Mouse (Mus musculus) colon, adult 2 months (tissue): ENCODE results near the gene Elp5. TPM values are rescaled to one million over a fixed set of nuclear protein-coding genes. Genes with fewer than 3 reads are reported as not detected.

Source experiments
- polyA plus RNA-seq: library from polyadenylated mRNA; depleted of rRNA; stranded (reverse); fragments of >200 nt; gene quantifications from 2 replicates; pipeline ENCODE4 v1.2.3, GENCODE M21; 2012; rRNA removed

Elp5 gene
- 38.7 and 48.9 TPM in 2 replicates for polyA plus RNA-seq

DNA sequence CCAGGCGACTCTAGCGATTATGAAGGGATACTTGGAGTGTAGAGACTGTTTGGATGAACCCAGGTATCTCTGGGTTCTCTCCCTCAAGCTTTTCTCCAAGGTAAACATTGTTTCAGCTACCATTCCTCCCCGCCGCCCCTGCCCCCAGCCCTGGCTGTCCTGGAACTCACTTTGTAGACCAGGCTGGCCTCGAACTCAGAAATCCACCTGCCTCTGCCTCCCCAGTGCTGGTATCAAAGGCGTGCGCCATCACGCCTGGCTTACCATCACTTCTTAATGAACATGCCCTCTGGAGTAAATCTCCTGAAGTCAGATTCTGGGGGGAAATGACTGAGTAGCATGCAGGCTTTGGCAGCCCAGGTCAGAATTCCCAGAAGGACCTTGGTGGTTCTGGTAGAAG is at the start of gene Elp5:
Elp5 (minus strand) TSS at position 293 of the 400 bp plus-strand sequence.

DNA sequence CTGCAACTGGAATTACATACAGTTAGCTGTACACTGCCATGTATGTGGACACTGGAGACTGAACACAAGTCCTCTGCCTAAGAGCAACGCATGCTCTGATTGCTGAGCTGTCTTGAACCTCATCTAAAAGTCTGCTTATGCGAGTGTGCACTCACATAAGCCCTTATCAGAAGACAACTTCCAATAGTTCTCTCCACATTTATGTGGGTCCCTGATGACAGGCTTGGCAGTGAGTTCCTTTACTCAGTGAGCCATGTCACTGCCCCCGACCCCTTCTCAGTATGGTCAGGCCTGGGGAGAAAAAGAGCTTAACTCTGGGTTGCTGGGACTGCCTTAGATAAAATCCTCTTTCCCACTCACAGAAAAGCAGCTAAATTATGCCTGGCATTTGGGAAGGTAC is 34.4 kb upstream of the Elp5 start, which contains the start of gene Dlg4:
Dlg4 (plus strand) TSS at position 274 of the 400 bp plus-strand sequence.

DNA sequence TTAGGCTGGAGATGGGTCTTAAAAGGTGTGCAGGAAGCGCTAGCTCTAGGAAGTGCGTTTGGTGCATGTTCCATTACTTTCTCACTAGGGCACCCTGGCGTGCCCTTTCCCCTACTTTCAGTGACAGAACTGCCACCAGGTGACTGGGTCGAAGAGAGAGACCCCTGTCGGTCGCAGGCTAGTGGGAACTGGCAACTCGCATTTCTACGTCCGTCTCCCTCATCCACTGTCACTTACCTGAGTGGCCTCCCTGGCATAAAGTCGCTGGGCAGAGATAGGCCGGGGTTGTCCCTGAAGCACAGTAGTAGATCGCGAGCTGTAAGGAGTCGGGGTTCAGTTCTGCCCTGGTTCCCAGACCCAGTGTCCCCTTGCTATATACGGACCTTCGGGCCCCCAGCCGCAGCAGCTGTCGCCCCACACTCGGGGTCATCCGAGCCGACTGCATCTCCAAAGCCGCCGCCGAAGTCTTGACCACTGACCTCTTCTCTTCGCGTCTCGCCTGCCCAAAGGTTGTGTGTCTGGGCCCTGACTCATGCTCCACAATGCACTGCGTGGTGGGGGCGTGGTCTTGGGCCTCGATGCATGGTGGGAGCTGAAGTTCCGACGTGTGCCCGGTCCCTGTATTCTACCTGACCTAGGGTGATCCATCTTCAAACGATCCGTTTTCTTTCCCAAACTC is 32.7 kb upstream of the Elp5 start, which contains the start of gene Acadvl:
Acadvl (minus strand) TSS at position 532 of the 679 bp plus-strand sequence.

DNA sequence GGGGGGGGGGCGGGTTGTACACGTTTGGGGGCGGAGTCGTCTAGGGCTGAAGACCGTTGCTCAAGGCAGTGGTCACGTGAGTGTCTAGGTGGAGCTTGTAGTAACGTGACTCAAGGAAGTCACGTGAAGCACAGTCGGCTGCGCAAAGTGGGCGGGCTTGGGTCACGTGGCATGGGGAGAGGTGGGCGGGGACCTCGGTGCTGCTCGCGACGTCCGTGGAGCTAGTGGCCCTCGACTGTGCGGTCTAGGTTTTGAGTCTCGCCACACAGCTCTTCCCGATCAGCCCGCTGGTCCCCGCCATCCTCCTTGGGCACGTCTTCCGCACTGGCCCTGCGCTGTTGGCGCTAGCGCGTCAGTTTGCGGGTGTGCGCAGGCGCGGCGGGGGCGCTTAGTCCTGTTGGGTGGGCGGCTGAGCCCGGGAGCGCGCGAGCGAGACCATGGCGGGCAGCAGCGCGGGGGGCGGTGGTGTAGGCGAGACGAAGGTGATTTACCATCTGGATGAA is 18.1 kb upstream of the Elp5 start, which contains the start of gene Dvl2:
Dvl2 (plus strand) TSS at position 200 of the 503 bp plus-strand sequence.

DNA sequence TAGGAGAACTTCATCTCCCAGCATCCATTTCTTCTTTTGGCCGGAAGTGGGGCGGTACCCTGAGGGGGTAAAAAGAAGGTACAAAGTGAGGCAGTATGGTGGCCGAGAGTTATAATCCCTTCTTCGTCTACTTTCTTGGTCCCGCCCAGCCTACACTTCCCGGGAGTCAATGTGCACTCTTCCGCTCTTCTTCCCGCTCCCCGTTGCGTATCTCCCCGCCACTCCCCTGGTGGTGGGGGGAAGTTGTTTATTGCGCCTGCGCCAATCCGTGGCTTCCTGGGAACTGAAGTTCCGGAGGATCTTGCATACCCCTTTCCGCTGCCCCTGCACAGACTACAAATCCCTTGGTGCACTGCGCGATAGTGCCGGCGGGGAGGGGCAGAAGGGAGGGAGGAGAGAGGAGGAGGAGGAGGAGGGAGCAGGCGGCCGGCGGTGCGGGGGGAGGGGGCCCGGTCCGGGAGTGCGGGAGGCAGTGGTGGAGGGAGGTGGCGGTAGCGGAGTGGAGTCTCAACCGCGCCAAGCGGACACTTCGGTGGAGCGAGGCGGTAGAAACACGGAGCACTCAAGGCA is 13.2 kb upstream of the Elp5 start, which contains the start of gene Phf23:
Phf23 (plus strand) TSS at position 387 of the 570 bp plus-strand sequence.

DNA sequence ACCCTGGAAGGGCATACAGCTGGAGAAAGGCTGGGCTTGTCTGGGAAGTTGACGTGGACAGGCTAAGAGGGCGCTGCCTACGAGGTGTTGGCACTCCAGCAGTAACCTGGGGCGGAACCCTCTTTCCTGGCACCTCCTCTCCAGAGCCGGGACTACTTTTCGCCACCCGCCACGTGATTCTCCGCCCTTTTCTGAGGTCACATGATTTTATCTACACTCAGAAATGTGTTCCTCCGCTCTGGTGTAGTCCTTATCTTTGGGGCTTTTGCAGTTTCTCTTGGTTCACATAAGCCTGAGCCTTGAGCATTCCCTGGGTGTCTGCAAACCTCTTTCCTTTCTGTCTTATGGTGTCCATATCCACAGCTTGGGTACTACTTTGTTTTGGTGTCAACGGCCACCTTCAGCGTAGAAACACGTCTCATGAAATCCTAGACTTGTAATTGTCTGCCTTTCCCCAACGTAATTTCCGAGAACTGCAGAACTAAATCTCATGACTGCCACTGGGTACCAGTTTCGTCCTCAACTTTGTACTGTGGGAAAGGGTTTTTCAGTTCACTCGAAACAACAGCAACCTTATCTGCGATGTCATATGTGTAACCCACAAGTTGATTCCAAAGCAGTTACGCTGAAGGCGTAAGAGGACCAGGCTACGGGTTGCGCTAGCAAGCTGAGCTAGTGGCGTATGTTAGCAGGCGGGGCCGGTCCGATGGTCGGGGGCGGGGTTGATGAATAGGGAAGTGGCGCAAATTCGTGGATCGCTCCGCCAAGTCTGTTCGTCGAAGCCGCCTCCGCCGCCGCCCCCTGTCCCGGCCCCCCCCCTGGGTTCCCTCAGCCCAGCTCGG is 8.8 kb upstream of the Elp5 start, which contains the start of gene Gabarap:
Gabarap (plus strand) TSS at position 294 of the 842 bp plus-strand sequence.

DNA sequence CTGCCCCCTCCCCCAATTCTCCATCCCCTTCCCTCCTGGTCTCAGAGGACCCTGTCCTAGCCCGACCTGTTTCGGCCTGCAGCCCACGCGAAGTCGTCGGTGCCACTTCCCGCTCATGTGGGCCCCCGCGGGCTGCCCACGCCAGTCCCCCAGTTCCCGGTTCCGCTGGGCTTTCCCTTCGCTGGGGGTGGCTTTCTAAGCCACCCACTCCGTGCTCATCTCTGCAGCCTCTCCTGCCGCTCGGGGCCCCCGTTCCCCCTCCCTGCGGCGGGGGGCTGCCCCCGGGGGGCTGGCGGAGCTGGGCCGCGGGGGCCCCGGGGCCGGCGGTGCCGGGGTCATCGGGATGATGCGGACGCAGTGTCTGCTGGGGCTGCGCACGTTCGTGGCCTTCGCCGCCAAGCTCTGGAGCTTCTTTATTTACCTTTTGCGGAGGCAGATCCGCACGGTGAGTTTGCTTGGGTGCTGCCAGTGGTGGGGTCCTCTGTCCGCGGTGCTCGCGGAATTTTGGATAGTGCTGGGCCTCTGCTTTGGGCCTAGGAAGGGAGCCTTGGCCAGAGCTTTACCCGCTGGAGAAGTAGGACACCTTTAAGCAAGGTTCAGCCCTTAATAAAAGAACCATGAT is 1.1 kb downstream of the Elp5 start, which contains the start of gene Ctdnep1:
Ctdnep1 (plus strand) TSS at position 16 of the 622 bp plus-strand sequence.

DNA sequence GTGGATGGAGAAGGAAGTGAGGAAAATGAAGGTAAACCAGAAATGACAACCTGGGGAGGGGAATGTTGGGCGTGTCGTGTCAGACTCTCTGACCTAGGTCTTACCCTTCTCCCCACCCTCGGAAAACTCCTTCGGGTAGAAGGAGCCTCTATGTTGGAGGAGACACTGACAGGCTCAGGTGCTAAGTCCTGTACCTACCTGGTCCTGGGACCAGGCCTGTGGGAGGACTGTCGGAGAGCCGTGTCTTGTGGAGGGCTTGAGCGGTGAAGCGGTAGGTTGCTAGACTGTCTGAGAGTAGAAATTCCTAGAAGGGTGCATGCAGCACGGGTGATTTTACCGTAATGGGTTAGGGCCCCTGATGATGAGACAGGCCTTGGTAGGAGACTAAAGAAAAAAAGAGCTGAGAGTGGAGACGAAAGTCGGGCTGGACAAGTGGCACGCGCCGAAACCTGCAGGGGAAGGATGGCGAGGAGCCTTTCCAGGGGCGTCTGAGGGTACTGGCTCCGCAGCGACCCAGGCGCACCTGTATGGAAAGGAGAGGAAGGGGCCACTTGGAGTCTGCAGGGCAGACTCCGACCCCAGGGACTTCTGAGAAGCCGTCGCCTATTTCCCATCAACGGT is 17.6 kb downstream of the Elp5 start, which contains the start of gene Cldn7:
Cldn7 (plus strand) TSS at position 130 of the 621 bp plus-strand sequence.

DNA sequence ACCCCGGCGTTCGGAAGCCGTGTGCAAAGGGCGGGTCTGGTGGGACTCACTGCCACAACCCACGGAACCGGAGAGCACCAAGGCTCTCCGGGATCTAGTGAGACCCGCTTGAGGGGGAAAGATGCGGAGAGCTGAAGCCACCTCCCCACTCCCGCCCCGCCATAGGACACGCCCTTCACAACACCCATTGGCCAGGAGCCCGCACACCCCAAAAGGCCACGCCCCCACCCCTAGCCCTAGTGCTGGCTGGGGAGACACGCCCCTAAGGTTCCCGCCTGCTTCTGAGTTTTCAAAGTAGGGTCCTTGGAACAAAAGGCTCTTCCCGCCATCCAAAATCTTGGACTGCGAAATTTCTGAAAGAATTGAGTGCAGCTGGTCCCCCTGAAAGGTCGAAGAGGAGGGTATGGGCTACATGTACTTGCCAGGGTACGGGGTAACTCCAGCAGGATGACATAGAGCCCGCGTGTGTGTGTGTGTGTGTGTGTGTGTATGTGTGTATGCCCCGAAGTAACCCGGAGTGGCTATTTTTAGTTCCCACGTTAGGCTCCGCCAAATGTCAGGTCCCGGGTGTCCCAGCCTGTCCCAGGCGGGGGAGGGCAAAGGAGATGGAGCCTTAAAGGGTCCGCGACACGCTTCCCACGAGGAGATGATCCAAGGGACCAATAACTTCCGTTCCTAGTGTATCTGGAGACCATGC is 34.1 kb downstream of the Elp5 start, which contains the start of gene Slc2a4:
Slc2a4 (minus strand) TSS at position 123 of the 697 bp plus-strand sequence.

DNA sequence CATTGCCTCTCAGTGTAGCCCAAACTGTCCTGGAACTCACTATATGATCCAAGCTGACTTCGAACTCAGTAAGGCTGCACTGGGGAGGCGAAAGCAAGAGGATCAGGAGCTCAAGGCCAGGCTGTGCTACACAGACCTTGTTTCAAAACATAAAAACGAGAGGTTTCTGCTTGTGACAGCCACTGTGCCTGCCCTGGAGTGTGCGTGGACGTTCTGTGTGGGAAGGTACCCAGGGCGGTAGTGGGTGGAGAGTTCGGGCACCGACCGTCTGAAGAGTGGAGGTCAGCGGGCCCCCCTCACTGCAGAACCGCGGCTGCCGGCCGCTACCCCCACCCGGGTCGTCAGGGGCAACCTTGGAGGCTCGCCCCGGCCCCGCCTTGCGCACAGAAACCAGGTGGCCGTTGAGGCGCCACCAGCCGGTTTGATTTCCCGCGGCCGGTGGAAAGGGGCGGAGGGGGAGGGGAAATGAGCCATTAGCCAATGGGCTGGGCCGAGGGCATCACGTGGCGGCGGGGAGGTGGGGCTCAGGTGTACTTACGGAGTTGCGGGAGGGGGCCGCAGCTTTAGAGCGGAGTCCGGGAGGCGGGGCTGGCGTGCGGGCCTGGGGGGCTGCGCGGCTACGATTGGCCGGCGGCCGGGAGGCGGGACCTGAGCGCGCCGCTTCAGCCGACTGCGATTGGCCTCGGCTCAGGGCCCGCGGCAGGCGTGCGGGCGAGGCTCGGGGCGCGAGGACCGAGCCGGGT is 47.0 kb downstream of the Elp5 start, which contains the start of gene Ybx2:
Ybx2 (plus strand) TSS at position 660 of the 743 bp plus-strand sequence.

DNA sequence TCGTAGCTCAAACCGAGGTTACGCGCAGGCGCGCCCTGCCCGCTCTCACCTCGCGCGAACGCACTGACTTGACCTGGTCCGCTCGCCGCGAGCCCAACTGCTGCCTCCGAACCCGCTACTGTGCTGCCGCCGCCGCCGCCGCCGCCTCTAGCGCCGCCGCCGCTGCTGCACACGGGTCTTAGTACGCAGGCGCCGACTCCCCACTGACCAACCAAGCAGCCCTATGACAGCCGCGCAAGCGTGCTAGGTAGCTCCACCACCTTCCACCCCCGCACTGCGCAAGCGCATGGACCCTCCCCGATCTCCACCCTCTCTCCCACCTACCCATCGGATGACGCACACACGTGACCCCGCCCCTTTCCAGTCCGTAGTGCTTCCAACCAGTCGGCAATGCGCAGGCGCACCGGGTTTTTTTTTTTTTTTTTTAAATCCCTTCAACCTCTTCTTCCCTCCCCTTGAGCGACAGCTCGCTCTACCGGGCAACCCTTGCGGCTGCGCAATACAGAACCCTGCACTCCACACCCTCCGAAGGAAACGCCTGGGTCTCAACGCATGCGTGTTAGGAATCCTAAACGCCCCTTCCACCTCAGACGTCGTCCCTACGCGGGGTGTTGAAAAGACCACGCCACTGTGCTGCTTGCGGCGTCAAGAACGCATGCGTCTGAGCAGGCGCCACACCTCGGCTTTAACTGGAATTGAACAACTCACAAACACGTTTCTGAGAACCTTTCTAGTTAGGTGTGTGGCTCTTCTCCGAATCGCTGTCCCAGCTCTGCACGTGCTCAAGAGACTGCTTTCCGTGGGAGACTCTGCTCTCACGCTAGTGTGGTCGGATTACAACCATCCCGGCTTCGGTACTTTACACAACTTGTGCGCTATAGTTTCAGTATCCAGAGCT is 61.0 kb downstream of the Elp5 start, which contains the start of gene Eif5a:
Eif5a (minus strand) TSS at position 845 of the 898 bp plus-strand sequence.

Other genes starting within 250 kb of the Elp5 start
- 19.8 and 20.0 TPM in 2 replicates for gene Polr2a, start 223.9 kb downstream of the Elp5 start, polyA plus RNA-seq
- gene Slc35g3, start 220.5 kb downstream of the Elp5 start, polyA plus RNA-seq, result 0.33 TPM in 1 of 2 replicates, not detected in the other
- 37.2 and 40.3 TPM in 2 replicates for gene Zbtb4, start 216.6 kb downstream of the Elp5 start, polyA plus RNA-seq
- 5.7 and 8.7 TPM in 2 replicates for gene Chrnb1, start 186.6 kb downstream of the Elp5 start, polyA plus RNA-seq
- gene Fgf11, start 180.7 kb downstream of the Elp5 start, polyA plus RNA-seq, result 6.4 and 6.9 TPM in 2 replicates
- gene Tmem102, start 176.9 kb downstream of the Elp5 start, polyA plus RNA-seq, result 45.7 and 55.0 TPM in 2 replicates
- not detected in 2 replicates for gene Gm39566, start 167.2 kb downstream of the Elp5 start, polyA plus RNA-seq
- not detected in 2 replicates for gene Spem2, start 164.1 kb downstream of the Elp5 start, polyA plus RNA-seq
- 0.22 TPM in 1 of 2 replicates, not detected in the other for gene Spem1, start 160.3 kb downstream of the Elp5 start, polyA plus RNA-seq
- 19.8 and 19.9 TPM in 2 replicates for gene Nlgn2, start 144.7 kb downstream of the Elp5 start, polyA plus RNA-seq
- gene Tmem256, start 144.0 kb downstream of the Elp5 start, polyA plus RNA-seq, result 153 and 198 TPM in 2 replicates
- 55.2 and 58.3 TPM in 2 replicates for gene Plscr3, start 136.1 kb downstream of the Elp5 start, polyA plus RNA-seq
- gene Tnk1, start 123.8 kb downstream of the Elp5 start, polyA plus RNA-seq, result 55.1 and 60.4 TPM in 2 replicates
- not detected in 2 replicates for gene Tmem95, start 104.5 kb downstream of the Elp5 start, polyA plus RNA-seq
- gene Kctd11, start 101.1 kb downstream of the Elp5 start, polyA plus RNA-seq, result 4.0 and 4.9 TPM in 2 replicates
- 6.5 and 6.7 TPM in 2 replicates for gene Acap1, start 87.0 kb downstream of the Elp5 start, polyA plus RNA-seq
- 1.0 and 1.6 TPM in 2 replicates for gene 2810408A11Rik, start 81.5 kb downstream of the Elp5 start, polyA plus RNA-seq
- gene Neurl4, start 81.4 kb downstream of the Elp5 start, polyA plus RNA-seq, result 43.3 and 44.8 TPM in 2 replicates
- 75.4 and 99.4 TPM in 2 replicates for gene Gps2, start 68.6 kb downstream of the Elp5 start, polyA plus RNA-seq
- 270 and 293 TPM in 2 replicates for gene Eif5a, start 60.6 kb downstream of the Elp5 start, polyA plus RNA-seq
- 121 and 125 TPM in 2 replicates for gene Ybx2, start 46.7 kb downstream of the Elp5 start, polyA plus RNA-seq
- gene Slc2a4, start 34.3 kb downstream of the Elp5 start, polyA plus RNA-seq, result 33.6 and 50.8 TPM in 2 replicates
- 779 and 796 TPM in 2 replicates for gene Cldn7, start 17.7 kb downstream of the Elp5 start, polyA plus RNA-seq
- 100 and 117 TPM in 2 replicates for gene Ctdnep1, start 1.4 kb downstream of the Elp5 start, polyA plus RNA-seq
- gene Gabarap, start 8.6 kb upstream of the Elp5 start, polyA plus RNA-seq, result 207 and 284 TPM in 2 replicates
- 12.3 and 13.5 TPM in 2 replicates for gene Phf23, start 13.3 kb upstream of the Elp5 start, polyA plus RNA-seq
- 12.1 TPM in 2 replicates for gene Dvl2, start 18.1 kb upstream of the Elp5 start, polyA plus RNA-seq
- gene Acadvl, start 32.9 kb upstream of the Elp5 start, polyA plus RNA-seq, result 106 and 112 TPM in 2 replicates
- 12.2 and 16.0 TPM in 2 replicates for gene Dlg4, start 34.4 kb upstream of the Elp5 start, polyA plus RNA-seq
- gene Asgr1, start 71.6 kb upstream of the Elp5 start, polyA plus RNA-seq, result 0.22 and 0.60 TPM in 2 replicates
- 0.52 TPM in 2 replicates for gene Asgr2, start 110.1 kb upstream of the Elp5 start, polyA plus RNA-seq
- gene Mgl2, start 147.8 kb upstream of the Elp5 start, polyA plus RNA-seq, result 2.6 and 4.0 TPM in 2 replicates
- 1.3 and 3.6 TPM in 2 replicates for gene Clec10a, start 173.7 kb upstream of the Elp5 start, polyA plus RNA-seq
- 19.0 and 22.8 TPM in 2 replicates for gene Slc16a11, start 230.2 kb upstream of the Elp5 start, polyA plus RNA-seq
- gene Slc16a13, start 238.5 kb upstream of the Elp5 start, polyA plus RNA-seq, result 7.2 and 11.0 TPM in 2 replicates
- 2.0 and 2.7 TPM in 2 replicates for gene Bcl6b, start 247.3 kb upstream of the Elp5 start, polyA plus RNA-seq